Mouse (Mus musculus) intestine, postnatal 0 days (tissue): ENCODE results near the gene Scel. TPM values are rescaled to one million over a fixed set of nuclear protein-coding genes. Genes with fewer than 3 reads are reported as not detected.

ENCODE experiments used
- ATAC-seq: fragments of 200-750 bp; cut with Nextera tagmentation; 2 replicates; pipeline ENCODE4 v1.8.0; 2017; ENCODE audit warnings: mild to moderate bottlenecking, moderate TSS enrichment, moderate library complexity
- H3K27ac ChIP-seq: fragments of 300-500 bp; sonication (generic); 2 replicates; pipeline ENCODE4 v1.5.1; 2014; ENCODE audit warnings: mild to moderate bottlenecking, low read depth, low read length, moderate library complexity
- H3K27me3 ChIP-seq: fragments of 300-500 bp; sonication (generic); replicated peaks from 2 replicates; pipeline ENCODE4 v1.6.1; 2014; ENCODE audit warnings: low read length, mixed read lengths; ENCODE audit not compliant: control insufficient read depth, insufficient read depth
- H3K36me3 ChIP-seq: fragments of 300-500 bp; sonication (generic); 2 replicates; pipeline ENCODE4 v1.6.1; 2014; ENCODE audit warnings: mild to moderate bottlenecking, moderate library complexity; ENCODE audit not compliant: control insufficient read depth, insufficient read depth
- H3K4me1 ChIP-seq: fragments of 300-500 bp; sonication (generic); replicated peaks from 2 replicates; pipeline ENCODE4 v1.6.1; 2014; ENCODE audit warnings: antibody characterized with exemption, low read length, mixed read lengths; ENCODE audit not compliant: control insufficient read depth, insufficient read depth
- H3K4me2 ChIP-seq: fragments of 300-500 bp; sonication (generic); replicated peaks from 2 replicates; pipeline ENCODE4 v1.6.1; 2014; ENCODE audit warnings: low read depth, mild to moderate bottlenecking, moderate library complexity
- H3K4me3 ChIP-seq: fragments of 300-500 bp; sonication (generic); 2 replicates; pipeline ENCODE4 v1.5.1; 2014; ENCODE audit warnings: low read depth, low read length
- H3K9ac ChIP-seq: fragments of 300-500 bp; sonication (generic); 2 replicates; pipeline ENCODE4 v1.6.1; 2014; ENCODE audit warnings: mild to moderate bottlenecking, low read depth, low read length
- H3K9me3 ChIP-seq: fragments of 300-500 bp; sonication (generic); 2 replicates; pipeline ENCODE4 v1.6.1; 2016; ENCODE audit warnings: mixed run types; ENCODE audit not compliant: control insufficient read depth
- CTCF ChIP-seq: sonication (generic); IDR thresholded peaks from 2 replicates; pipeline ENCODE4 v1.5.1; 2016; ENCODE audit warnings: low read depth, mild to moderate bottlenecking, control low read depth, antibody characterized with exemption, moderate library complexity
- WGBS: fragments of 180-500 bp; shearing (Covaris S2); extraction: QIAGEN DNeasy Blood & Tissue Kit; methylation state at CpG from one replicate; pipeline ENCODE4 v1.1.7; 2014; 5-methylcytosine and 5-hydroxymethylcytosine counted together
- polyA plus RNA-seq: library from polyadenylated mRNA; unstranded; fragments of >200 nt; fragmentation: Nextera tagmentation; extraction: Ambion mirVana; gene quantifications from 2 replicates; pipeline ENCODE4 v1.2.1, GENCODE M21; 2015

Scel gene
- 0.48 and 0.59 TPM in 2 replicates for polyA plus RNA-seq

- peak within 1 kb of the TSS; percentile 55 for H3K4me2 ChIP-seq
- no peak within 1 kb of the TSS for H3K9ac ChIP-seq
- no peaks in the 10 kb centered on the region for H3K9me3 ChIP-seq
- no peaks in the 10 kb centered on the region for H3K27me3 ChIP-seq
- H3K36me3 ChIP-seq: no peaks in the 10 kb centered on the region
- no peaks in the 10 kb centered on the region for H3K4me1 ChIP-seq
- 13% methylated on average over 14 of the region's 14 CpGs for WGBS
- TF ChIP-seq CTCF: no peak
- H3K27ac ChIP-seq: no peak within 1 kb of the TSS
- peak; percentile 93 for ATAC-seq
- peak within 1 kb of the TSS; percentile 24 for H3K4me3 ChIP-seq
Observed at GRCm38 (mm10) chr14:103512802-103513472, at the start of gene Scel. Scel (plus strand) TSS chr14:103513342.

DNA sequence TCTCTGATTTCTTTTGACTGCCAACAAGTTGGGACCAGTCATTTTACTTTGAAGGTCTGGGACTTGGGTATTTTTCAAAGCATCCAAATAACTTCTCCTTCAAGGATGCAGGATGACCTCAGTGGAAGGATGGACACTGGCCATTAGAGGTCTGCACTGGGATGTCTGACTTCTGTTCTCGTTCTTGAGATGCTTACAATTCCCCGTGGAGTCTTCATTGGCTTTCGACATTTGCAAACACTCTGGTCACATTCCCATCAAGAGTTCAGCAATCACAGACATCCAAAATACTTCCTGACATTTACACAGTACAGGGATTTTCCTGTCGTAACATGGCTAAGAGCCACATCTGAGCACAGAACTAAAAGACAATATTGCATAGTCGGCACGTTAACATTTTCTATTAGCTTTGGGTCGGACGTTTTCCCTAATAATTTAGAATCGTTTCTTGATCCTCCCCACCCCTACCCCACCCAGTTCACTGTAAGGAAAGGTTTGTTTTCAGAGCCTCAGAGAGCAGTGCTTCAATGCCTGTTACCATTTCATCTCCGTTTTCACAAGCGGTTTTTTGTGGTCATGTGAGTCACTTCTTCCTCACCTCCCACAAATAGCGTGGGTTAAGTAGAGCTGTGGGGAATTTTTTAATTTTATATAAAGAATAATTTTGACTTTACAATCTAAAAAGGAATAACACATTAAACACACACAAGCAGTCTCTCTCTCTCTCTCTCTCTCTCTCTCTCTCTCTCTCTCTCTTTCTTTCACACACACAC lies 44.3 kb upstream of the Scel start:
- no peaks in the 10 kb centered on the region for H3K36me3 ChIP-seq
- WGBS: 73% methylated on average over 12 of the region's 12 CpGs
- H3K4me1 ChIP-seq: no peaks in the 10 kb centered on the region
- no peak overlapping the region for H3K27ac ChIP-seq
- no peak overlapping the region for H3K4me3 ChIP-seq
- H3K4me2 ChIP-seq: no peak overlapping the region
- ATAC-seq: no peak
- TF ChIP-seq CTCF: no peak
- H3K9me3 ChIP-seq: no peaks in the 10 kb centered on the region
- no peak overlapping the region for H3K9ac ChIP-seq
- no peaks in the 10 kb centered on the region for H3K27me3 ChIP-seq

DNA sequence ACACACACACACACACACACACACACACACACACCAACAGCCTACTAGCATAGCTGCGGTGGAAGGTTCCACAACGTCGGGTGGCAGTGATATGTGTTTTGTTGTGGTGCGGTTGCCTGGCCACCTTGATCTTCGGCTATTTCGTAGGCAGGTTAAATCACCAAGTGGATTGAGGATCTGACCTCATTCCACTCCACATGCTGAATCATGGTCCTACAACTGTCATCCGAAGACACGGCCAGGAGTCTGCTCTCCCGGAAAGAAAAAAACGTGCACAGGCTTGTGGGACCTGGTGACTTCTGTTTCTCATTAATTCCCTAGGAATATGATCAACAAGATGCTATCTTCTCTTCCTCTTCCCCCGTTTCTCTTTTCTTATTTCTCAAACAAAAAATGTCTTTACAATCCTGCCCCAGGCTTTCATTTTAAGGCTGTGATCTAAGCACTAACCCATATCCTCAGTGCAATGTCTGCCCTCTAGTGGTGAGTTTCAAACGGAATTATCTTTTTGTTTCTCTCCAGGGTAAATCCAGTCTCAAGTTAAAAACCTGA lies 43.6 kb upstream of the Scel start:
- Histone ChIP-seq H3K27ac (no peak overlapping the region), H3K36me3 (no peaks in the 10 kb centered on the region), H3K9me3 (no peaks in the 10 kb centered on the region), H3K9ac (no peak overlapping the region), H3K4me2 (peak overlapping the region; percentile 43; the same call in 1 of the 2 replicates), H3K27me3 (no peaks in the 10 kb centered on the region), H3K4me1 (no peaks in the 10 kb centered on the region), H3K4me3 (peak overlapping the region; percentile 11; the same call in 1 of the 2 replicates)
- WGBS: 47% methylated on average over 12 of the region's 12 CpGs
- peak; percentile 86 for TF ChIP-seq CTCF
- peak; percentile 69 for ATAC-seq

GRCm38 (mm10) chr14:103471074-103471778 lies 41.9 kb upstream of the Scel start:
- Histone ChIP-seq H3K4me1 (no peaks in the 10 kb centered on the region), H3K27ac (no peak overlapping the region), H3K4me3 (no peak overlapping the region), H3K36me3 (no peaks in the 10 kb centered on the region), H3K27me3 (no peaks in the 10 kb centered on the region), H3K9me3 (no peaks in the 10 kb centered on the region), H3K9ac (no peak overlapping the region), H3K4me2 (no peak overlapping the region)
- no peak for TF ChIP-seq CTCF
- WGBS: 25% methylated on average over 3 of the region's 3 CpGs
- no peak for ATAC-seq

GRCm38 (mm10) chr14:103471806-103472553 lies 41.2 kb upstream of the Scel start:
- ATAC-seq: no peak
- TF ChIP-seq CTCF: no peak
- WGBS: 51% methylated on average over 7 of the region's 7 CpGs

More at GRCm38 (mm10) chr14:103471806-103472553, 41.2 kb upstream of the Scel start:
- Histone ChIP-seq H3K4me1 (no peaks in the 10 kb centered on the region), H3K36me3 (no peaks in the 10 kb centered on the region), H3K4me2 (no peak overlapping the region), H3K27me3 (no peaks in the 10 kb centered on the region), H3K9ac (no peak overlapping the region), H3K27ac (no peak overlapping the region), H3K4me3 (no peak overlapping the region), H3K9me3 (no peaks in the 10 kb centered on the region)
